Mouse (Mus musculus) midbrain, embryonic 14.5 days (tissue): ENCODE measurements around the gene Pcnx. TPM values are rescaled to one million over a fixed set of nuclear protein-coding genes. Genes with fewer than 3 reads are reported as not detected.

Source experiments
- ATAC-seq: fragments of 200-750 bp; cut with Nextera tagmentation; 2 replicates; pipeline ENCODE4 v1.8.0; 2017; ENCODE audit warnings: moderate number of reproducible peaks, moderate library complexity; ENCODE audit not compliant: low FRiP score, low TSS enrichment
- DNase-seq: peaks from one replicate; pipeline ENCODE4 v3.0.0-alpha.2; 2015
- H3K27ac ChIP-seq: fragments of 300-500 bp; sonication (generic); replicated peaks from 2 replicates; pipeline ENCODE4 v1.5.1; 2014; ENCODE audit warnings: mild to moderate bottlenecking, low read depth, low read length, moderate library complexity
- H3K27me3 ChIP-seq: fragments of 300-500 bp; sonication (generic); 2 replicates; pipeline ENCODE4 v1.6.1; 2014; ENCODE audit warnings: low read length, control low read depth, mixed read lengths; ENCODE audit not compliant: control insufficient read depth, insufficient read depth
- H3K36me3 ChIP-seq: fragments of 300-500 bp; sonication (generic); 2 replicates; pipeline ENCODE4 v1.6.1; 2014; ENCODE audit warnings: low read length, control low read depth; ENCODE audit not compliant: control insufficient read depth, insufficient read depth
- H3K4me1 ChIP-seq: fragments of 300-500 bp; sonication (generic); 2 replicates; pipeline ENCODE4 v1.6.1; 2014; ENCODE audit warnings: mild to moderate bottlenecking, antibody characterized with exemption, low read length, control low read depth; ENCODE audit not compliant: control insufficient read depth, insufficient read depth
- H3K4me2 ChIP-seq: fragments of 300-500 bp; sonication (generic); 2 replicates; pipeline ENCODE4 v1.6.1; 2014; ENCODE audit warnings: mild to moderate bottlenecking, low read length, moderate library complexity
- H3K4me3 ChIP-seq: fragments of 300-500 bp; sonication (generic); replicated peaks from 2 replicates; pipeline ENCODE4 v1.5.1; 2014; ENCODE audit warnings: low read depth, low read length
- H3K9ac ChIP-seq: fragments of 300-500 bp; sonication (generic); replicated peaks from 2 replicates; pipeline ENCODE4 v1.6.1; 2014; ENCODE audit warnings: mild to moderate bottlenecking, low read length, moderate library complexity
- H3K9me3 ChIP-seq: fragments of 300-500 bp; sonication (generic); 2 replicates; pipeline ENCODE4 v1.6.1; 2016; ENCODE audit warnings: low read length, control low read depth, mixed read lengths; ENCODE audit not compliant: control insufficient read depth
- WGBS: fragments of 180-500 bp; shearing (Covaris S2); extraction: QIAGEN DNeasy Blood & Tissue Kit; methylation state at CpG from one replicate; pipeline ENCODE4 v1.1.7; 2014; 5-methylcytosine and 5-hydroxymethylcytosine counted together
- polyA plus RNA-seq: library from polyadenylated mRNA; unstranded; fragments of >200 nt; fragmentation: Nextera tagmentation; extraction: Ambion mirVana; gene quantifications from 2 replicates; pipeline ENCODE4 v1.2.1, GENCODE M21; 2014

Gene Pcnx
- polyA plus RNA-seq, 1 experiment from 2014 or later: 16.5 TPM

- Histone ChIP-seq H3K4me2 (peak overlapping the region; percentile 71), H3K4me3 (peak overlapping the region; percentile 99), H3K27me3 (no peaks in the 10 kb centered on the region), H3K36me3 (no peaks in the 10 kb centered on the region), H3K9ac (peak overlapping the region; percentile 92), H3K9me3 (no peaks in the 10 kb centered on the region), H3K4me1 (peaks cover 21% of the 10 kb centered on the region), H3K27ac (peak overlapping the region; percentile 97)
- DNase-seq (peak; percentile 80), ATAC-seq (peak; percentile 40)
- under 1% methylated on average over 101 of the region's 107 CpGs for WGBS
These were observed 722 bp downstream of the Pcnx start for GRCm38 (mm10) chr12:81860308-81861181.

- Histone ChIP-seq H3K4me3 (peak overlapping the region; percentile 99), H3K4me1 (peaks cover 21% of the 10 kb centered on the region)
- peak; percentile 55 for DNase-seq
These were observed 1.6 kb downstream of the Pcnx start for GRCm38 (mm10) chr12:81861199-81862085.

GRCm38 (mm10) chr12:81862351-81862802 lies 2.6 kb downstream of the Pcnx start:
- Histone ChIP-seq H3K4me3 (peak overlapping the region; percentile 99), H3K4me2 (peak overlapping the region; percentile 71), H3K27me3 (no peaks in the 10 kb centered on the region), H3K9me3 (no peaks in the 10 kb centered on the region), H3K9ac (peak overlapping the region; percentile 92), H3K4me1 (peaks cover 21% of the 10 kb centered on the region), H3K27ac (no peak overlapping the region), H3K36me3 (no peaks in the 10 kb centered on the region)
- 44% methylated on average over 8 of the region's 8 CpGs for WGBS
- DNase-seq (no peak), ATAC-seq (no peak)

More at GRCm38 (mm10) chr12:81861199-81862085, 1.6 kb downstream of the Pcnx start:
- H3K9ac ChIP-seq: peak overlapping the region; percentile 92
- no peaks in the 10 kb centered on the region for H3K9me3 ChIP-seq
- H3K27ac ChIP-seq: peak overlapping the region; percentile 97
- peak overlapping the region; percentile 71 for H3K4me2 ChIP-seq
- H3K36me3 ChIP-seq: no peaks in the 10 kb centered on the region
- ATAC-seq: no peak
- 16% methylated on average over 18 of the region's 18 CpGs for WGBS
- no peaks in the 10 kb centered on the region for H3K27me3 ChIP-seq

DNA sequence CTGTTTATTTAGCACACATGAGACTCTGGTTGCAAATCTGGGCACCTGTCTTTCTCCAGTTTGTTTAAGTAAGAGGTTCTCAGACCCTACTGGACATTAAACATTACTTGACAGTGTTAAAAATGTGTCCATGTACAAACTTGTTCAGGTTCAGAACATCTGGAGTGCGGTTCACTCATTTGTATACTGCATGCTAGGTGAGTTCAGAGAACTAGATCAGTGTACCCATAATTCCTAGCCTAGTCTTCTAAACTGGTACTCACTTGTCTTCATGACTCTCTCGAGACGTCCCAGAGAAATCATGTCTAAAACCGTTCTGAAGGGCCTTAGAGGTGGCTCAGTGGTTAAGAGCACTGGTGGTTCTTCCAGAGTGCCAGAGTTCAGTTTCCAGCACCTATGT lies 4.1 kb downstream of the Pcnx start:
- Histone ChIP-seq H3K9ac (no peak overlapping the region), H3K27ac (no peak overlapping the region), H3K4me3 (no peak overlapping the region), H3K4me1 (peaks cover 24% of the 10 kb centered on the region), H3K36me3 (no peaks in the 10 kb centered on the region), H3K4me2 (no peak overlapping the region), H3K27me3 (no peaks in the 10 kb centered on the region), H3K9me3 (no peaks in the 10 kb centered on the region)
- 90% methylated on average over 4 of the region's 4 CpGs for WGBS
- ATAC-seq (no peak), DNase-seq (no peak)

GRCm38 (mm10) chr12:81865183-81865582 lies 5.4 kb downstream of the Pcnx start:
- H3K4me1 ChIP-seq: peaks cover 24% of the 10 kb centered on the region
- ATAC-seq (no peak), DNase-seq (no peak)
- WGBS: 92% methylated on average over 6 of the region's 6 CpGs
- H3K27me3 ChIP-seq: no peaks in the 10 kb centered on the region
- no peak overlapping the region for H3K9ac ChIP-seq
- H3K4me3 ChIP-seq: no peak overlapping the region
- no peak overlapping the region for H3K27ac ChIP-seq
- no peak overlapping the region for H3K4me2 ChIP-seq
- no peaks in the 10 kb centered on the region for H3K9me3 ChIP-seq
- no peaks in the 10 kb centered on the region for H3K36me3 ChIP-seq

- no peaks in the 10 kb centered on the region for H3K9me3 ChIP-seq
These were observed 7.5 kb downstream of the Pcnx start for GRCm38 (mm10) chr12:81867316-81867715.

DNA sequence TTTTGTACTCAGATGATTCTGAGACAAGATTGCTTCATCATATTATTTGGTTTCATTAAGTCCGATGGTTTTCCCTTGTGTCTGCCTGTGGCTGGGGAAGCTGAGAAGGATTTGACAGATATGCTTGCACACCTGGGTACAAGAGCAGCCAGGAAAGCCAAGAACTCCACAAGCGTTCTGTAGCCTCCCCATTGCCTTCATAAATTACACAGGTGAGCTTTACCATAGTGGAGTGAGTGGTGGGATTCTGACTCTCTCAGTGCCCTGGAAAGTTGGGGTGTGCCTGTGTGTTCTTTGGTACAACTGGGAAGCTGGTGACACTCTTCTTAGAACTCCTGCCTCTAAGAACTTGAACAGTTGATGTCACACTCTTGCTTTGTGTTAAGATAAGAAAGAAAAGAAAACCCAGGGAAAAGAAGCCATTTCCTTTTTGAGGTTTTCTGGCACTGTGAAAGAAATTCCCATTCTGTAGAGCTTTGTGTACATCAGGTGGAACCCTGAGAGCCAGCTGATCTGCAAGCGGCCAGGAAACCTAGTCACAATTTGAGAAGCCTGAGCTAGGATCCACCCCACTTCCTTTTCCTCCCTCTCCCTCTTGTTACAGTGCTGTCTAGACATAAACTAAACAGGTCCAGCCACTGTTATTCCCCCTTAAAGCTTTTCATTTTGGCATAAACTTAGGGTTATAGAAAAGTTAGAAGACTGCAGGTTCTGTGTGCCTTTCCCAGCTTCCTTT lies 9.6 kb downstream of the Pcnx start:
- DNase-seq: no peak
- H3K9me3 ChIP-seq: no peaks in the 10 kb centered on the region
- H3K27ac ChIP-seq: no peak overlapping the region
- no peak overlapping the region for H3K4me2 ChIP-seq
- no peak for ATAC-seq
- H3K4me3 ChIP-seq: no peak overlapping the region
- 78% methylated on average over 3 of the region's 3 CpGs for WGBS
- H3K4me1 ChIP-seq: peaks cover 9% of the 10 kb centered on the region; the same call in 1 of the 2 replicates
- H3K9ac ChIP-seq: no peak overlapping the region
- H3K36me3 ChIP-seq: no peaks in the 10 kb centered on the region
- H3K27me3 ChIP-seq: no peaks in the 10 kb centered on the region

More at GRCm38 (mm10) chr12:81867316-81867715, 7.5 kb downstream of the Pcnx start:
- WGBS: 90% methylated on average over 4 of the region's 4 CpGs
- DNase-seq: no peak
- no peak overlapping the region for H3K4me2 ChIP-seq
- no peak overlapping the region for H3K4me3 ChIP-seq
- H3K4me1 ChIP-seq: peaks cover 11% of the 10 kb centered on the region
- no peak overlapping the region for H3K27ac ChIP-seq
- no peak overlapping the region for H3K9ac ChIP-seq
- H3K36me3 ChIP-seq: no peaks in the 10 kb centered on the region
- no peaks in the 10 kb centered on the region for H3K27me3 ChIP-seq
- no peak for ATAC-seq

DNA sequence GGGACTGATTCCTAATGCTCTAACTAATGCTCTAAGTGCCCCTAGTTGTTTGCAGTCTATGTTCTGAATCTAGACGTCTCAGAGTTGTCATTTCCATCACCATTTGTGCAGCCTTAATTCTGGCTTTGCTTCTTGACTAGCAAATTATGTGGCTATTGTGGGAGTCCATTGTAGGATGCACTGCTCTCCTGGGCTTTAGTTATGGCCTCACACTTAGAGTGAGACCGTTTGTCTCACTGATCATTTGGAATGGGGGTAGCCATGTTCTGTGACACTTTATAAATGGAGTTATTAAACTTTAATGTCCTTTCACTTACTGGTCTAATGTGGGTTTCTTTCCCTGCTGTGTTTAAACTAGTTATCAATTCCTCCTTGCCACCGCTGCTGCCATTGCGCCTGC lies 13.5 kb downstream of the Pcnx start:
- no peak overlapping the region for H3K9ac ChIP-seq
- no peak overlapping the region for H3K27ac ChIP-seq
- H3K4me1 ChIP-seq: peaks cover 7% of the 10 kb centered on the region; the same call in 1 of the 2 replicates
- 46% methylated on average over 4 of the region's 4 CpGs for WGBS
- no peak overlapping the region for H3K4me3 ChIP-seq
- H3K27me3 ChIP-seq: no peaks in the 10 kb centered on the region
- no peak for DNase-seq
- H3K36me3 ChIP-seq: no peaks in the 10 kb centered on the region
- no peak overlapping the region for H3K4me2 ChIP-seq
- ATAC-seq: no peak
- H3K9me3 ChIP-seq: no peaks in the 10 kb centered on the region; the same call in 1 of the 2 replicates
